Mouse (Mus musculus) CH12.LX (cell line): ENCODE measurements around the gene Smg6. TPM values are rescaled to one million over a fixed set of nuclear protein-coding genes. Genes with fewer than 3 reads are reported as not detected.
A peak's percentile ranks its signal among the peaks of the same experiment; 100 is the strongest.

Experiments
- DNase-seq: peaks from one replicate; pipeline ENCODE4 v3.0.0-alpha.2; 2013; ENCODE audit errors: extremely low read depth
- H3K27ac ChIP-seq: 2 replicates; pipeline ENCODE4 v1.5.1; 2012; ENCODE audit warnings: low read depth, mild to moderate bottlenecking, control low read depth, moderate library complexity; ENCODE audit not compliant: insufficient read depth
- H3K27me3 ChIP-seq: replicated peaks from 2 replicates; pipeline ENCODE3; 2012; ENCODE audit warnings: inconsistent platforms
- H3K36me3 ChIP-seq, 2 experiments: replicated peaks in 1 of 2; 2 replicates each; pipeline versions ENCODE3 to v1.6.1; 2012; ENCODE audit warnings: inconsistent platforms in 1 of 2, low read length in 1 of 2, mild to moderate bottlenecking in 1 of 2, mixed read lengths in 1 of 2, moderate library complexity in 1 of 2; ENCODE audit not compliant: control insufficient read depth in 1 of 2, insufficient read depth in 1 of 2
- H3K4me1 ChIP-seq, 2 experiments: 2 replicates each; pipeline ENCODE4 v1.6.1; 2012; ENCODE audit warnings: inconsistent platforms in 1 of 2, moderate library complexity in 1 of 2; ENCODE audit not compliant: insufficient read depth in 2 of 2, control insufficient read depth in 1 of 2
- H3K4me2 ChIP-seq: 2 replicates; pipeline ENCODE4 v1.6.1; 2012; ENCODE audit warnings: low read depth, mild to moderate bottlenecking, control low read depth; ENCODE audit not compliant: poor library complexity, insufficient read depth, severe bottlenecking
- H3K4me3 ChIP-seq, 3 experiments: fragments of 150-350 bp in 1 of 3; sonication (generic) in 1 of 3; replicated peaks in 1 of 3; 2 replicates each; pipeline versions ENCODE3 to v1.5.1; 2011 to 2012; ENCODE audit warnings: low read depth in 2 of 3, low read length in 2 of 3, mild to moderate bottlenecking in 2 of 3, moderate library complexity in 2 of 3, control low read depth in 1 of 3, improper control_type of control experiment in 1 of 3, inconsistent platforms in 1 of 3, mixed read lengths in 1 of 3; ENCODE audit not compliant: poor library complexity in 1 of 3
- H3K79me2 ChIP-seq: replicated peaks from 2 replicates; pipeline ENCODE4 v1.6.1; 2012; ENCODE audit warnings: mild to moderate bottlenecking, moderate library complexity; ENCODE audit not compliant: control insufficient read depth, poor library complexity, insufficient read depth, severe bottlenecking; ENCODE audit errors: extremely low read depth
- H3K9ac ChIP-seq: 2 replicates; pipeline ENCODE4 v1.6.1; 2012; ENCODE audit warnings: low read depth, mild to moderate bottlenecking, control low read depth, moderate library complexity; ENCODE audit not compliant: insufficient read depth
- H3K9me3 ChIP-seq: replicated peaks from 2 replicates; pipeline ENCODE3; 2012; ENCODE audit warnings: low read length, inconsistent platforms, mixed read lengths
- BHLHE40 ChIP-seq: IDR thresholded peaks from 2 replicates; pipeline ENCODE4 v1.6.1; 2011; ENCODE audit warnings: mild to moderate bottlenecking, low read depth, low read length, improper control_type of control experiment
- CTCF ChIP-seq, 2 experiments: IDR thresholded peaks in 1 of 2; conservative IDR thresholded peaks in 1 of 2; 2 replicates each; pipeline ENCODE4 v1.5.1; 2011 to 2012; ENCODE audit warnings: low read depth in 2 of 2, low read length in 2 of 2, improper control_type of control experiment in 1 of 2, inconsistent platforms in 1 of 2, mild to moderate bottlenecking in 1 of 2, moderate library complexity in 1 of 2
- E2F4 ChIP-seq: IDR thresholded peaks from 2 replicates; pipeline ENCODE4 v1.6.1; 2011; ENCODE audit warnings: low read depth, low read length, improper control_type of control experiment; ENCODE audit not compliant: insufficient replicate concordance
- ELF1 ChIP-seq: IDR thresholded peaks from 2 replicates; pipeline ENCODE4 v1.6.1; 2014; ENCODE audit warnings: low read depth, mild to moderate bottlenecking, inconsistent platforms, low read length, improper control_type of control experiment
- EP300 ChIP-seq: IDR thresholded peaks from 2 replicates; pipeline ENCODE4 v1.6.1; 2011; ENCODE audit warnings: low read length, improper control_type of control experiment
- ETS1 ChIP-seq: conservative IDR thresholded peaks from 2 replicates; pipeline ENCODE4 v1.6.1; 2012; ENCODE audit warnings: low read depth, mild to moderate bottlenecking, inconsistent platforms, low read length, improper control_type of control experiment, moderate library complexity
- GABPA ChIP-seq: IDR thresholded peaks from 2 replicates; pipeline ENCODE4 v1.6.1; 2012; ENCODE audit warnings: low read depth, low read length, improper control_type of control experiment, inconsistent platforms; ENCODE audit not compliant: insufficient replicate concordance
- HCFC1 ChIP-seq: IDR thresholded peaks from 2 replicates; pipeline ENCODE4 v1.6.1; 2012; ENCODE audit warnings: low read depth, mild to moderate bottlenecking, inconsistent platforms, low read length, improper control_type of control experiment
- IRF4 ChIP-seq: IDR thresholded peaks from 2 replicates; pipeline ENCODE4 v1.6.1; 2014; ENCODE audit warnings: low read depth, mild to moderate bottlenecking, inconsistent platforms, low read length, improper control_type of control experiment
- JUND ChIP-seq: conservative IDR thresholded peaks from 2 replicates; pipeline ENCODE4 v1.6.1; 2011; ENCODE audit warnings: low read depth, low read length, improper control_type of control experiment
- KAT2A ChIP-seq: IDR thresholded peaks from 2 replicates; pipeline ENCODE4 v1.6.1; 2012; ENCODE audit warnings: low read length, improper control_type of control experiment, inconsistent platforms; ENCODE audit not compliant: insufficient replicate concordance
- MAZ ChIP-seq: IDR thresholded peaks from 2 replicates; pipeline ENCODE4 v1.6.1; 2012; ENCODE audit warnings: low read depth, mild to moderate bottlenecking, inconsistent platforms, low read length, improper control_type of control experiment, moderate library complexity
- MEF2A ChIP-seq: IDR thresholded peaks from 2 replicates; pipeline ENCODE4 v1.6.1; 2014; ENCODE audit warnings: low read depth, mild to moderate bottlenecking, inconsistent platforms, low read length, improper control_type of control experiment, borderline replicate concordance
- MXI1 ChIP-seq: IDR thresholded peaks from 2 replicates; pipeline ENCODE4 v1.6.1; 2011; ENCODE audit warnings: mild to moderate bottlenecking, low read depth, low read length, improper control_type of control experiment
- NELFE ChIP-seq: IDR thresholded peaks from 2 replicates; pipeline ENCODE4 v1.6.1; 2011; ENCODE audit warnings: low read depth, low read length, improper control_type of control experiment
- NRF1 ChIP-seq: IDR thresholded peaks from 2 replicates; pipeline ENCODE4 v1.6.1; 2014; ENCODE audit warnings: low read depth, mild to moderate bottlenecking, inconsistent platforms, low read length, improper control_type of control experiment, moderate library complexity
- PAX5 ChIP-seq: IDR thresholded peaks from 2 replicates; pipeline ENCODE4 v1.6.1; 2012; ENCODE audit warnings: low read length, inconsistent platforms, mixed read lengths
- POLR2A ChIP-seq: IDR thresholded peaks from 2 replicates; pipeline ENCODE4 v1.6.1; 2011; ENCODE audit warnings: low read depth, mild to moderate bottlenecking, improper control_type of control experiment, low read length
- POLR2AphosphoS2 ChIP-seq: IDR thresholded peaks from 2 replicates; pipeline ENCODE4 v1.6.1; 2011; ENCODE audit warnings: low read depth, low read length, improper control_type of control experiment
- RAD21 ChIP-seq: IDR thresholded peaks from 2 replicates; pipeline ENCODE4 v1.6.1; 2011; ENCODE audit warnings: low read depth, mild to moderate bottlenecking, low read length, improper control_type of control experiment, moderate library complexity
- RCOR1 ChIP-seq: conservative IDR thresholded peaks from 2 replicates; pipeline ENCODE4 v1.6.1; 2012; ENCODE audit warnings: low read depth, mild to moderate bottlenecking, inconsistent platforms, low read length, improper control_type of control experiment
- SIN3A ChIP-seq: IDR thresholded peaks from 2 replicates; pipeline ENCODE4 v1.6.1; 2012; ENCODE audit warnings: low read length, improper control_type of control experiment, inconsistent platforms
- SMC3 ChIP-seq: IDR thresholded peaks from 2 replicates; pipeline ENCODE4 v1.6.1; 2011; ENCODE audit warnings: low read depth, low read length, improper control_type of control experiment
- TBP ChIP-seq: conservative IDR thresholded peaks from 2 replicates; pipeline ENCODE4 v1.6.1; 2011; ENCODE audit warnings: low read depth, low read length, improper control_type of control experiment
- TCF12 ChIP-seq: IDR thresholded peaks from 2 replicates; pipeline ENCODE4 v1.6.1; 2014; ENCODE audit warnings: low read depth, mild to moderate bottlenecking, inconsistent platforms, low read length, improper control_type of control experiment
- UBTF ChIP-seq: IDR thresholded peaks from 2 replicates; pipeline ENCODE4 v1.6.1; 2012; ENCODE audit warnings: low read depth, mild to moderate bottlenecking, inconsistent platforms, low read length, improper control_type of control experiment, moderate library complexity
- USF1 ChIP-seq: IDR thresholded peaks from 2 replicates; pipeline ENCODE4 v1.6.1; 2014; ENCODE audit warnings: low read depth, mild to moderate bottlenecking, inconsistent platforms, low read length, improper control_type of control experiment
- ZC3H11A ChIP-seq: IDR thresholded peaks from 2 replicates; pipeline ENCODE4 v1.6.1; 2012; ENCODE audit warnings: low read depth, mild to moderate bottlenecking, inconsistent platforms, low read length, improper control_type of control experiment
- ZKSCAN1 ChIP-seq: IDR thresholded peaks from 2 replicates; pipeline ENCODE4 v1.6.1; 2012; ENCODE audit warnings: low read depth, inconsistent platforms, low read length, improper control_type of control experiment, borderline replicate concordance
- ZMIZ1 ChIP-seq: IDR thresholded peaks from 2 replicates; pipeline ENCODE4 v1.6.1; 2012; ENCODE audit warnings: low read depth, mild to moderate bottlenecking, inconsistent platforms, low read length, improper control_type of control experiment
- ZNF384 ChIP-seq: IDR thresholded peaks from 2 replicates; pipeline ENCODE4 v1.6.1; 2012; ENCODE audit warnings: low read depth, low read length, improper control_type of control experiment, inconsistent platforms
- dilution Hi-C: fragments of 300-500 bp; cut with MboI; formaldehyde crosslinking; loops from 2 replicates; pipeline ENCODE4 v1.14.3; 2020; ENCODE audit warnings: low sequenced_read_pairs; ENCODE audit not compliant: extremely low pct_unique_long_range_greater_than_20kb, extremely low pct_ligation_motif_present
- in situ Hi-C: fragments of 300-500 bp; cut with MboI; formaldehyde crosslinking; loops from 3 replicates; pipeline ENCODE4 v1.14.3; 2019; ENCODE audit warnings: low sequenced_read_pairs, low pct_ligation_motif_present, low pct_unique_long_range_greater_than_20kb, mixed read lengths
- polyA plus RNA-seq: library from polyadenylated mRNA; unstranded; fragments of >175 nt; gene quantifications from 2 replicates; pipeline ENCODE4 v1.2.1, GENCODE M21; 2012; ENCODE audit warnings: low read depth; ENCODE audit not compliant: insufficient read length
- total RNA-seq, 2 experiments: library from RNA; depleted of rRNA; stranded (reverse); fragments of 300-350 nt in 1 of 2; fragments of >200 nt in 1 of 2; gene quantifications; 2 replicates each; pipeline ENCODE4 v1.2.3; 2012 to 2014

The Smg6 gene
- total and polyA plus RNA-seq, 3 experiments, result 9.0 to 18.5 (median 12.1) TPM

- TF ChIP-seq KAT2A (no peak), EP300 (peak; percentile 79), ELF1 (peak; percentile 83), USF1 (no peak), NELFE (peak; percentile 79), UBTF (0 out of 2 replicates have a peak, but pooled peaks have one; percentile 70), POLR2AphosphoS2 (no peak; the same call in 1 of the 2 replicates), POLR2A (peak; percentile 77), PAX5 (no peak), SMC3 (peak; percentile 26; the same call in 1 of the 2 replicates), NRF1 (peak; percentile 44; the same call in 1 of the 2 replicates), HCFC1 (peak; percentile 52), RAD21 (peak; percentile 35), JUND (0 out of 2 replicates have a peak, but pooled peaks have one; percentile 8), MAZ (peak; percentile 93)
These were observed 87.5 kb downstream of the Smg6 start (continued) for GRCm38 (mm10) chr11:75012997-75013694.

- Histone ChIP-seq H3K4me1 (peaks cover 11 to 63% of the 10 kb centered on the region in 2 experiments), H3K9ac (peak overlapping the region; percentile 57), H3K79me2 (no peaks in the 10 kb centered on the region), H3K27ac (peak overlapping the region; percentile 4; the same call in 1 of the 2 replicates), H3K9me3 (no peaks in the 10 kb centered on the region), H3K4me3 (peak overlapping the region in 2 of 3 experiments; percentile 39 to 41), H3K27me3 (no peaks in the 10 kb centered on the region), H3K36me3 (peaks cover 0 to 20% of the 10 kb centered on the region in 2 experiments), H3K4me2 (peak overlapping the region; percentile 98)
- dilution Hi-C loops (no loop called here), in situ Hi-C loops (no loop called here)
- no peak for DNase-seq
- TF ChIP-seq ZNF384 (0 out of 2 replicates have a peak, but pooled peaks have one; percentile 15), GABPA (no peak), RCOR1 (no peak), SMC3 (no peak), BHLHE40 (peak; percentile 47), MEF2A (no peak), CTCF (conservative IDR thresholded peaks at IDR 0.05 in 1 of 2, IDR thresholded peaks at IDR 0.05 in 1 of 2; ENCODE audit: low read depth in 2 of 2, low read length in 2 of 2) (no peak), POLR2AphosphoS2 (no peak), POLR2A (no peak), HCFC1 (0 out of 2 replicates have a peak, but pooled peaks have one; percentile 18), NELFE (no peak), TCF12 (0 out of 2 replicates have a peak, but pooled peaks have one; percentile 15), KAT2A (no peak), E2F4 (no peak), RAD21 (no peak), SIN3A (no peak), IRF4 (no peak), NRF1 (no peak), MXI1 (no peak), EP300 (peak; percentile 41; the same call in 1 of the 2 replicates), TBP (no peak), ZKSCAN1 (no peak), MAZ (no peak), UBTF (no peak), ZC3H11A (no peak), ZMIZ1 (no peak), USF1 (no peak), ETS1 (no peak)
These were observed 88.4 kb downstream of the Smg6 start for GRCm38 (mm10) chr11:75013764-75014695.
